Mouse (Mus musculus): Measurements from ENCODE around the gene Tmem119. TPM values are rescaled to one million over a fixed set of nuclear protein-coding genes. Genes with fewer than 3 reads are reported as not detected.
A peak's percentile ranks its signal among the peaks of the same experiment; 100 is the strongest.
"Not testable (repeated sequence)": the region's sequence is repeated elsewhere in the genome, so short reads cannot be mapped to it uniquely, and the experiment has no call there.

The Tmem119 gene
- polyA plus RNA-seq, 1 experiment from 2014 or later, result 7.9 TPM

- H3K4me1 ChIP-seq (ENCODE audit: control insufficient read depth, insufficient read depth, low read depth, low read length); H3K9ac ChIP-seq (ENCODE audit: low read depth, low read length); H3K4me2 ChIP-seq (ENCODE audit: low read length); H3K9me3 ChIP-seq (ENCODE audit: control insufficient read depth, low read length); H3K27me3 ChIP-seq (replicated peaks; ENCODE audit: control insufficient read depth, insufficient read depth, low read length); H3K4me3 ChIP-seq (ENCODE audit: low read length); H3K27ac ChIP-seq (ENCODE audit: low read depth, low read length); H3K36me3 ChIP-seq (ENCODE audit: control insufficient read depth, insufficient read depth, low read length); ATAC-seq: not testable (repeated sequence)
- 27% methylated on average over 3 of the region's 3 CpGs for WGBS
Measured at GRCm38 (mm10) chr5:113784104-113784503, 16.2 kb downstream of the Tmem119 start.

GRCm38 (mm10) chr5:113783581-113784001 lies 16.7 kb downstream of the Tmem119 start:
- H3K9ac ChIP-seq (ENCODE audit: low read depth, low read length), result 0 out of 2 replicates have a peak overlapping the region, but pooled peaks have one; percentile 23
- no peaks in the 10 kb centered on the region for H3K9me3 ChIP-seq (ENCODE audit: control insufficient read depth, low read length)
- ATAC-seq, result no peak
- H3K36me3 ChIP-seq (ENCODE audit: control insufficient read depth, insufficient read depth, low read length), result no peaks in the 10 kb centered on the region
- H3K4me2 ChIP-seq (ENCODE audit: low read length), result no peak overlapping the region
- 19% methylated on average over 12 of the region's 12 CpGs for WGBS
- peaks cover 5% of the 10 kb centered on the region for H3K27me3 ChIP-seq (replicated peaks; ENCODE audit: control insufficient read depth, insufficient read depth, low read length)
- H3K27ac ChIP-seq (ENCODE audit: low read depth, low read length), result no peak overlapping the region
- H3K4me1 ChIP-seq (ENCODE audit: control insufficient read depth, insufficient read depth, low read depth, low read length), result no peaks in the 10 kb centered on the region
- no peak overlapping the region for H3K4me3 ChIP-seq (ENCODE audit: low read length)

GRCm38 (mm10) chr5:113782624-113783023 lies 17.7 kb downstream of the Tmem119 start:
- 88% methylated on average over 7 of the region's 7 CpGs for WGBS
- H3K9ac ChIP-seq (ENCODE audit: low read depth, low read length), result no peak overlapping the region
- peaks cover 5% of the 10 kb centered on the region for H3K27me3 ChIP-seq (replicated peaks; ENCODE audit: control insufficient read depth, insufficient read depth, low read length)
- no peak overlapping the region for H3K4me2 ChIP-seq (ENCODE audit: low read length)
- no peak overlapping the region for H3K27ac ChIP-seq (ENCODE audit: low read depth, low read length)
- no peaks in the 10 kb centered on the region for H3K36me3 ChIP-seq (ENCODE audit: control insufficient read depth, insufficient read depth, low read length)
- no peak overlapping the region for H3K4me3 ChIP-seq (ENCODE audit: low read length)
- H3K4me1 ChIP-seq (ENCODE audit: control insufficient read depth, insufficient read depth, low read depth, low read length), result no peaks in the 10 kb centered on the region
- ATAC-seq, result no peak
- no peaks in the 10 kb centered on the region for H3K9me3 ChIP-seq (ENCODE audit: control insufficient read depth, low read length)

- ATAC-seq, result no peak
- H3K9me3 ChIP-seq (ENCODE audit: control insufficient read depth, low read length), result no peaks in the 10 kb centered on the region
- WGBS, result 78% methylated on average over 7 of the region's 7 CpGs
Measured at GRCm38 (mm10) chr5:113781875-113782274, 18.4 kb downstream of the Tmem119 start.

GRCm38 (mm10) chr5:113781254-113781653 lies 19.1 kb downstream of the Tmem119 start:
- Histone ChIP-seq H3K27ac (ENCODE audit: low read depth, low read length) (no peak overlapping the region), H3K27me3 (replicated peaks; ENCODE audit: control insufficient read depth, insufficient read depth, low read length) (peaks cover 5% of the 10 kb centered on the region), H3K9me3 (ENCODE audit: control insufficient read depth, low read length) (no peaks in the 10 kb centered on the region), H3K4me3 (ENCODE audit: low read length) (no peak overlapping the region), H3K9ac (ENCODE audit: low read depth, low read length) (no peak overlapping the region), H3K4me1 (ENCODE audit: control insufficient read depth, insufficient read depth, low read depth, low read length) (no peaks in the 10 kb centered on the region), H3K4me2 (ENCODE audit: low read length) (no peak overlapping the region), H3K36me3 (ENCODE audit: control insufficient read depth, insufficient read depth, low read length) (peaks cover 5% of the 10 kb centered on the region; the same call in 1 of the 2 replicates)
- 77% methylated on average over 7 of the region's 7 CpGs for WGBS
- no peak for ATAC-seq

More at GRCm38 (mm10) chr5:113781875-113782274, 18.4 kb downstream of the Tmem119 start:
- H3K4me2 ChIP-seq (ENCODE audit: low read length), result no peak overlapping the region
- no peaks in the 10 kb centered on the region for H3K4me1 ChIP-seq (ENCODE audit: control insufficient read depth, insufficient read depth, low read depth, low read length)
- peaks cover 3% of the 10 kb centered on the region; the same call in 1 of the 2 replicates for H3K36me3 ChIP-seq (ENCODE audit: control insufficient read depth, insufficient read depth, low read length)
- H3K27ac ChIP-seq (ENCODE audit: low read depth, low read length), result no peak overlapping the region
- H3K4me3 ChIP-seq (ENCODE audit: low read length), result no peak overlapping the region
- no peak overlapping the region for H3K9ac ChIP-seq (ENCODE audit: low read depth, low read length)
- H3K27me3 ChIP-seq (replicated peaks; ENCODE audit: control insufficient read depth, insufficient read depth, low read length), result peaks cover 5% of the 10 kb centered on the region

GRCm38 (mm10) chr5:113780763-113781162 lies 19.6 kb downstream of the Tmem119 start:
- Histone ChIP-seq H3K4me1 (ENCODE audit: control insufficient read depth, insufficient read depth, low read depth, low read length) (no peaks in the 10 kb centered on the region), H3K9ac (ENCODE audit: low read depth, low read length) (no peak overlapping the region), H3K27ac (ENCODE audit: low read depth, low read length) (no peak overlapping the region), H3K27me3 (replicated peaks; ENCODE audit: control insufficient read depth, insufficient read depth, low read length) (peaks cover 5% of the 10 kb centered on the region), H3K4me3 (ENCODE audit: low read length) (no peak overlapping the region), H3K4me2 (ENCODE audit: low read length) (no peak overlapping the region), H3K9me3 (ENCODE audit: control insufficient read depth, low read length) (no peaks in the 10 kb centered on the region), H3K36me3 (ENCODE audit: control insufficient read depth, insufficient read depth, low read length) (peaks cover 8% of the 10 kb centered on the region; the same call in 1 of the 2 replicates)
- ATAC-seq, result no peak
- 88% methylated on average over 5 of the region's 5 CpGs for WGBS

GRCm38 (mm10) chr5:113780082-113780752 lies 20.1 kb downstream of the Tmem119 start:
- Histone ChIP-seq H3K36me3 (ENCODE audit: control insufficient read depth, insufficient read depth, low read length) (peaks cover 11% of the 10 kb centered on the region; the same call in 1 of the 2 replicates), H3K4me2 (ENCODE audit: low read length) (no peak overlapping the region), H3K4me1 (ENCODE audit: control insufficient read depth, insufficient read depth, low read depth, low read length) (no peaks in the 10 kb centered on the region), H3K4me3 (ENCODE audit: low read length) (no peak overlapping the region), H3K9ac (ENCODE audit: low read depth, low read length) (no peak overlapping the region), H3K9me3 (ENCODE audit: control insufficient read depth, low read length) (no peaks in the 10 kb centered on the region), H3K27me3 (replicated peaks; ENCODE audit: control insufficient read depth, insufficient read depth, low read length) (peaks cover 5% of the 10 kb centered on the region), H3K27ac (ENCODE audit: low read depth, low read length) (no peak overlapping the region)
- 94% methylated on average over 3 of the region's 3 CpGs for WGBS
- ATAC-seq, result peak; percentile 56; the same call in 1 of the 2 replicates

GRCm38 (mm10) chr5:113779569-113779968 lies 20.7 kb downstream of the Tmem119 start:
- WGBS, result 85% methylated on average over 5 of the region's 5 CpGs
- Histone ChIP-seq H3K4me3 (ENCODE audit: low read length) (no peak overlapping the region), H3K27me3 (replicated peaks; ENCODE audit: control insufficient read depth, insufficient read depth, low read length) (peaks cover 5% of the 10 kb centered on the region), H3K4me1 (ENCODE audit: control insufficient read depth, insufficient read depth, low read depth, low read length) (no peaks in the 10 kb centered on the region), H3K36me3 (ENCODE audit: control insufficient read depth, insufficient read depth, low read length) (peaks cover 14% of the 10 kb centered on the region; the same call in 1 of the 2 replicates), H3K27ac (ENCODE audit: low read depth, low read length) (no peak overlapping the region), H3K4me2 (ENCODE audit: low read length) (no peak overlapping the region), H3K9me3 (ENCODE audit: control insufficient read depth, low read length) (no peaks in the 10 kb centered on the region), H3K9ac (ENCODE audit: low read depth, low read length) (no peak overlapping the region)
- ATAC-seq, result no peak

- peaks cover 14% of the 10 kb centered on the region; the same call in 1 of the 2 replicates for H3K36me3 ChIP-seq (ENCODE audit: control insufficient read depth, insufficient read depth, low read length)
- not testable (repeated sequence) for H3K4me3 ChIP-seq (ENCODE audit: low read length); H3K4me1 ChIP-seq (ENCODE audit: control insufficient read depth, insufficient read depth, low read depth, low read length); H3K9ac ChIP-seq (ENCODE audit: low read depth, low read length); ATAC-seq; H3K27me3 ChIP-seq (replicated peaks; ENCODE audit: control insufficient read depth, insufficient read depth, low read length); H3K9me3 ChIP-seq (ENCODE audit: control insufficient read depth, low read length); H3K4me2 ChIP-seq (ENCODE audit: low read length); H3K27ac ChIP-seq (ENCODE audit: low read depth, low read length)
- WGBS, result 91% methylated on average over 8 of the region's 8 CpGs
Measured at GRCm38 (mm10) chr5:113777728-113778127, 22.6 kb downstream of the Tmem119 start.

Data from hindbrain, embryonic 16.5 days (tissue).